Mouse (Mus musculus): ENCODE results near the gene Fam83g. TPM values are rescaled to one million over a fixed set of nuclear protein-coding genes. Genes with fewer than 3 reads are reported as not detected.

Gene Fam83g
- total and polyA plus RNA-seq, 3 experiments = 19.1 to 63.7 (median 19.2) TPM

- no peak for TF ChIP-seq HCFC1 (IDR thresholded peaks at IDR 0.05; ENCODE audit: low read depth, low read length)
- TF ChIP-seq RAD21 (IDR thresholded peaks at IDR 0.05; ENCODE audit: low read depth, low read length) = no peak
- TF ChIP-seq NELFE (IDR thresholded peaks at IDR 0.05; ENCODE audit: low read depth, low read length) = 0 out of 2 replicates have a peak, but pooled peaks have one; percentile 14
- peak; percentile 50; the same call in 1 of the 2 replicates for TF ChIP-seq MEF2A (IDR thresholded peaks at IDR 0.05; ENCODE audit: borderline replicate concordance, low read depth, low read length)
- TF ChIP-seq USF2 (conservative IDR thresholded peaks at IDR 0.05; ENCODE audit: low read depth, low read length) = no peak
- no peak; the same call in 1 of the 2 replicates for TF ChIP-seq MAFK (IDR thresholded peaks at IDR 0.05; ENCODE audit: insufficient replicate concordance, low read length)
- TF ChIP-seq BHLHE40 (IDR thresholded peaks at IDR 0.05; ENCODE audit: low read depth, low read length) = peak; percentile 17; the same call in 1 of the 2 replicates
- TF ChIP-seq JUND (conservative IDR thresholded peaks at IDR 0.05; ENCODE audit: low read depth, low read length) = no peak
- 0 out of 2 replicates have a peak, but pooled peaks have one; percentile 45 for TF ChIP-seq MYC (IDR thresholded peaks at IDR 0.05; ENCODE audit: low read depth, low read length)
- no peak for TF ChIP-seq KAT2A (IDR thresholded peaks at IDR 0.05; ENCODE audit: insufficient replicate concordance, low read length)
- TF ChIP-seq ZKSCAN1 (IDR thresholded peaks at IDR 0.05; ENCODE audit: borderline replicate concordance, low read depth, low read length) = no peak
- no peak for TF ChIP-seq ZMIZ1 (IDR thresholded peaks at IDR 0.05; ENCODE audit: low read depth, low read length)
- no peak for TF ChIP-seq MAZ (IDR thresholded peaks at IDR 0.05; ENCODE audit: low read depth, low read length)
- TF ChIP-seq TCF12 (IDR thresholded peaks at IDR 0.05; ENCODE audit: low read depth, low read length) = peak; percentile 21; the same call in 1 of the 2 replicates
- no peak for TF ChIP-seq USF1 (IDR thresholded peaks at IDR 0.05; ENCODE audit: low read depth, low read length)
These were observed 40.5 kb upstream of the Fam83g start (continued) for GRCm38 (mm10) chr11:61643184-61643961.

DNA sequence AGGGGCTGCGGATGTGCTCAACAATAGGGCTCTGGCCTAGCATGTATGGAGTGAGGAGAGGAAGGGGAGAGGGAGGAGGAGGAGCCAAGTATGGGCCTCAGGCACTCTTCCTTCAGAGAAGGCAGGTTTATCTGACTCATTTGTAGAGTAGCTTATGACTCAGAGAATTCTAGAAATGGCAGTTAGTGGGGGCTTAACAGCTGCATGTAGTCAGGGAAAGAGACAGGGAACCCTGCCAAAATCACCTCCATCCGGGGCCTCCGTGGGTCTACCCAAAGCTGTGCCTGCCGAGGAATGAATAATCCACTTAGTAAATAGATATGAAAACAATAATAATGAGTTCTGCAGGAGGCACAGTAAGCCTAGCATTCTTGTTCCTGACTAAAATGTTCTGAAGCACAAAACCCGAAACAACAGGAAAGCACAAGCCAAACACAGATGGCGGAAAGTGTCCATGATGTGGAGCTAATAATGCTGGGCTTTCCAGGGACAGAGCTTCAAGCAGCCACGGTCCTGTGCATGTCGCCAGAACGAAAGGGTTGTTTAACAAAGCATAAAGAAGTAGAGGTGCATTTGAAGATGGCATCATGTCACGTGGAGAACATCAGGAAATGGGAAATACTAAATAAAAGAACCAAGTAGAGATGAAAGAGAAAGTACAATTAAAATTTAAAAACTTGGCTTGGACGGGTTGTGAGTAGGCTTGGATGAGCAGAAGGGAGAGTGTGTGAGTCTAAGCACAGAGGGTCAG is 39.1 kb upstream of the Fam83g start:
- Histone ChIP-seq H3K4me1 (ENCODE audit: control insufficient read depth in 1 of 2, insufficient read depth in 2 of 2) (peaks cover 51 to 91% of the 10 kb centered on the region in 2 experiments), H3K27ac (ENCODE audit: insufficient read depth, low read depth) (peak overlapping the region; percentile 99), H3K4me2 (ENCODE audit: insufficient read depth, low read depth, poor library complexity, severe bottlenecking) (peak overlapping the region; percentile 70), H3K27me3 (replicated peaks) (no peaks in the 10 kb centered on the region), H3K9me3 (replicated peaks; ENCODE audit: low read length) (no peaks in the 10 kb centered on the region), H3K79me2 (replicated peaks; ENCODE audit: control insufficient read depth, extremely low read depth, insufficient read depth, poor library complexity, severe bottlenecking) (no peaks in the 10 kb centered on the region), H3K9ac (ENCODE audit: insufficient read depth, low read depth) (peak overlapping the region; percentile 78), H3K36me3 (replicated peaks in 1 of 2; ENCODE audit: control insufficient read depth in 1 of 2, insufficient read depth in 1 of 2, low read length in 1 of 2) (no peaks in the 10 kb centered on the region), H3K4me3 (replicated peaks in 1 of 3; ENCODE audit: low read depth in 2 of 3, low read length in 2 of 3, poor library complexity in 1 of 3) (peak overlapping the region; percentile 11 to 34 (median 24))
- DNase-seq (ENCODE audit: extremely low read depth) = peak; percentile 98
- in situ Hi-C loops (cut with MboI; ENCODE audit: low pct_ligation_motif_present, low pct_unique_long_range_greater_than_20kb, low sequenced_read_pairs) = loop anchor here (5.0 kb wide), 1 partner anchor 532 kb away; no protein-coding TSS in a partner anchor
- dilution Hi-C loops (cut with MboI; ENCODE audit: extremely low pct_ligation_motif_present, extremely low pct_unique_long_range_greater_than_20kb, low sequenced_read_pairs) = no loop called here
- TF ChIP-seq CHD1 (IDR thresholded peaks at IDR 0.05; ENCODE audit: low read depth, low read length) (peak; percentile 92; the same call in 1 of the 2 replicates), E2F4 (IDR thresholded peaks at IDR 0.05; ENCODE audit: insufficient replicate concordance, low read depth, low read length) (peak; percentile 74; the same call in 1 of the 2 replicates), RCOR1 (conservative IDR thresholded peaks at IDR 0.05; ENCODE audit: low read depth, low read length) (peak; percentile 99), NELFE (IDR thresholded peaks at IDR 0.05; ENCODE audit: low read depth, low read length) (peak; percentile 65; the same call in 1 of the 2 replicates), JUN (IDR thresholded peaks at IDR 0.05; ENCODE audit: insufficient read depth, low read depth, low read length) (peak; percentile 100), MYC (IDR thresholded peaks at IDR 0.05; ENCODE audit: low read depth, low read length) (peak; percentile 79), MAZ (IDR thresholded peaks at IDR 0.05; ENCODE audit: low read depth, low read length) (peak; percentile 100), ZNF384 (IDR thresholded peaks at IDR 0.05; ENCODE audit: low read depth, low read length) (peak; percentile 56), EP300 (IDR thresholded peaks at IDR 0.05; ENCODE audit: low read length) (peak; percentile 100), ZMIZ1 (IDR thresholded peaks at IDR 0.05; ENCODE audit: low read depth, low read length) (peak; percentile 78), PAX5 (IDR thresholded peaks at IDR 0.05; ENCODE audit: low read length) (no peak), MAX (IDR thresholded peaks at IDR 0.05; ENCODE audit: low read length) (peak; percentile 81), ZKSCAN1 (IDR thresholded peaks at IDR 0.05; ENCODE audit: borderline replicate concordance, low read depth, low read length) (no peak), CHD2 (IDR thresholded peaks at IDR 0.05; ENCODE audit: low read length) (peak; percentile 95), ETS1 (conservative IDR thresholded peaks at IDR 0.05; ENCODE audit: low read depth, low read length) (peak; percentile 100), CTCF (conservative IDR thresholded peaks at IDR 0.05 in 1 of 2, IDR thresholded peaks at IDR 0.05 in 1 of 2; ENCODE audit: low read depth in 2 of 2, low read length in 2 of 2) (no peak), ZC3H11A (IDR thresholded peaks at IDR 0.05; ENCODE audit: low read depth, low read length) (no peak), USF2 (conservative IDR thresholded peaks at IDR 0.05; ENCODE audit: low read depth, low read length) (peak; percentile 61), RAD21 (IDR thresholded peaks at IDR 0.05; ENCODE audit: low read depth, low read length) (peak; percentile 14), KAT2A (IDR thresholded peaks at IDR 0.05; ENCODE audit: insufficient replicate concordance, low read length) (0 out of 2 replicates have a peak, but pooled peaks have one; percentile 60), UBTF (IDR thresholded peaks at IDR 0.05; ENCODE audit: low read depth, low read length) (peak; percentile 81; the same call in 1 of the 2 replicates), IRF4 (IDR thresholded peaks at IDR 0.05; ENCODE audit: low read depth, low read length) (peak; percentile 100), GABPA (IDR thresholded peaks at IDR 0.05; ENCODE audit: insufficient replicate concordance, low read depth, low read length) (no peak), TBP (conservative IDR thresholded peaks at IDR 0.05; ENCODE audit: low read depth, low read length) (peak; percentile 89)

Data from CH12.LX (cell line).